Mouse (Mus musculus): ENCODE data around the gene Myo6. TPM values are rescaled to one million over a fixed set of nuclear protein-coding genes. Genes with fewer than 3 reads are reported as not detected.

Myo6 gene
- total RNA-seq, 2 experiments from 2014 or later: 0.51 to 1.3 TPM

DNA sequence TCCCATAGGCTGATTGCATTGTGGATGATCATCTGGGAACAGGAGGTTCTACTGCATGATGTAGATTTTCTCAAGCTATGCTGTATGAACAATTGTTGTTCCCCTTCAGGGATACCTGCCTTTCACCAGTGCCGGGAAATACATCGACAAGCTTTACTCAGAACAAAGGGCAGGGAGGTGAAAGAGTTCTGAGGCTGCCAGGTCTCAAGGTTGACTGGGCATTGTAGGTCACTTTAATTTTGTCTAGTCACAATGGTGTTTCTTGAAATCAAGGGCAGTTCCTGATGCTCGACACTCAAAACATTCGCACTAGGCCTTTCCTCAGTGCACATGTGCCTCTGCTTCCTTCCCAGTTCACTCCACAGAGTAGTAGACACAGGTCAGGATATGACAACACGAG lies 15.9 kb downstream of the Myo6 start:
- no peak for ATAC-seq (ENCODE audit: poor library complexity, severe bottlenecking)

DNA sequence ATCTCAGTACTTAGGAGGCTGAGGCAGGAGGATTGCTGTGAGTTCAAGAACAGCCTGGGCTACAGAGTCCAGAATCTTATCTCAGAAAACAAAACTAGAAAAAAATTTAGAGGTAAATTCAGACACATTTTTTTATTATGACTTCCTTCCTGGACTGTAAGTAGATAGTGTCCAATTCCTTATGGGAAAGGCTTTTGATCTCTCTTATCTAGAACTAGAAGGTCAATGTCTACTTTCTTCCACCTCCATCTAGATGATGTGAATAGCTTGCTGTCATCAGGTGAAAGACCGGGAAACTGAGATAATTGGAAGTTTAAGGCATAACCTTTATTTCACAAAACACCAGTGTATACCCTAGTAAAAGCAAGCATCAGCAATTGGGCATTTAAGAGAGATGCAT lies 16.9 kb downstream of the Myo6 start:
- ATAC-seq (ENCODE audit: poor library complexity, severe bottlenecking): no peak

GRCm38 (mm10) chr9:80184138-80184537 lies 19.3 kb downstream of the Myo6 start:
- ATAC-seq (ENCODE audit: poor library complexity, severe bottlenecking): no peak

DNA sequence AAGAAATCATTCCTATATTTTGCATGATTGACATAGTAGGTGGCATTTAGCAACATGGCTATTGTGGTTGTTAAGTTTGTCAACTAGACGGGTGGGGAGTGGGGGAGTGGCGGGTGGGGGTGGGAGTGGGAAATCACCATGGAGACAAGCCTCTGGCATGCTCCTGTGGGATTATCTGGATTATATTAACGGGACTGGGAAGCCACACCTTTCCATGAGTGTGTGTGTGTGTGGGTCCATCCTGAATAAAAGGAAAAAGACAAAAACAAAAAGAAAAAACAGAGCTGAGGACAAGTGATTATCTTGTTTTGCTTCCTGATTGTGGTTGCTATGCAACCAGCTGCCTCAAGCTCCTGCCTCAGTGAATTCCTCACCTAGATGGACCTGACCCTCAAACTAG lies 20.9 kb downstream of the Myo6 start:
- no peak for ATAC-seq (ENCODE audit: poor library complexity, severe bottlenecking)

GRCm38 (mm10) chr9:80186693-80187092 lies 21.9 kb downstream of the Myo6 start:
- no peak for ATAC-seq (ENCODE audit: poor library complexity, severe bottlenecking)

DNA sequence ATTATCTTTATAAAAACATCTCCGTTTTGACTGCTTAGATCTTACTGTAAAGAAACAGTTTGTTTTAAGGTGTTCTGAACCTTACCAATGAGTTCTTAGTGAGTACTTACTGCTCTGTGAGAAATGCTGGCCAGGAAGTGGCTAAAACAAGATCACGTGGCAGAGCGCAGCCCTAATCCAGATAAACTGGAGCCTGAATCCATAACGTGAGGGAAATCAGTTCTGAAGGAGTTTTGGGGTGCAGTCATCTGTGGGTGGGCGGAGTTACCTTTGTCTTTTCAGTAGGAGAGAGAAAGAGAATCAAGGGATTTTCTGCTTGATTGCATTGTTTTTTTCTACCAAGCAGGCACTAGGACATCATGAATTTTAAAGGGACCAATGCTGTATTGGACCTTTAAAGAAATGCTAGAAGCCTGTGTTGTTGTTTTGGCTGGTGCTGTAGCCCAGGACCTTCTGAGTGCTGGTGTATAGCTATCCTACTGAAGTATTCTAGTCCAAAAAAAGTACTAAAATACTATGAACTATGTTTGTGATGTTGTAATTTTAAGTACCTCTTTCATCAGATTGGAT lies 23.6 kb downstream of the Myo6 start:
- no peak for ATAC-seq (ENCODE audit: poor library complexity, severe bottlenecking)

GRCm38 (mm10) chr9:80191240-80191639 lies 26.4 kb downstream of the Myo6 start:
- ATAC-seq (ENCODE audit: poor library complexity, severe bottlenecking): no peak

DNA sequence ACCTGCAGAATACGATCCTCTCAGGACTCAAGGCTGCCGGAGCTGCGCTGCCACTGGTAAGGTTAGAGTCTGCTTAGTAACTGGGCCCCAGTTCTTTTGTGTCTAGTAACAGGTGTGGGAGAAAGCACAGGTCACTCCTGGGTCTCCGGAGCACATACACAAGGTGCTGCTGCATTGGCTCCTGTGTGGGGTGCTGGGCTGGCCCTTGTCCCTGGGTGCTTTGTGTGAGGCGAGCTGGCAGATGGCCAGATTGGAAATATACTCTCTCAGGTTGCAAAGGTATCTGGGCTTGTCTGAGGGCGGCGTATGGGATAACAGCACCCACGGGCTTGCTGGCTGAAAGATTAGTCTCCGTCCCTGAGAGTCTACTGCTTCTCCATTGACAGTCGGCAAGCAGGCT lies 27.5 kb downstream of the Myo6 start:
- no peak for ATAC-seq (ENCODE audit: poor library complexity, severe bottlenecking)

GRCm38 (mm10) chr9:80194446-80194845 lies 29.6 kb downstream of the Myo6 start:
- no peak for ATAC-seq (ENCODE audit: poor library complexity, severe bottlenecking)

DNA sequence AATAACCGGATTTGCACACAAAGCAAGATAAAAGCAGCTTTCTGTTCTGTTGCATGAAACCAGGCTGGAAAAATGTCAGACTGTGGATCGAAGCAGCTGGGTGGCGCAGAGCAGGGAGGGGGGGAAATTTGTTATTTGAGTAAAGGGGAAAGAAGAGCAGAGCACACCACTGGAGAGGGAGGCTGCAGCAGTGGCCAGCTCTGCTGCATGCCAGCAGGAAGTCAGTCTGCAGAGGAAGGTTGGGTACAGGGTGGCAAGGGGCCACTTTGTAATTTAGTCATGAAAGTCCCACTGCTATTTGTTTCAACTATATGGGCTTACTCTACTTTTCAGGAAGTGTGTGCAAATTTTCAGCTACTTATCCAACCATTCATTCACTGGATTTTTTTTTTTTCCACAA lies 31.3 kb downstream of the Myo6 start:
- ATAC-seq (ENCODE audit: poor library complexity, severe bottlenecking): no peak

GRCm38 (mm10) chr9:80197233-80197632 lies 32.4 kb downstream of the Myo6 start:
- ATAC-seq (ENCODE audit: poor library complexity, severe bottlenecking): no peak

DNA sequence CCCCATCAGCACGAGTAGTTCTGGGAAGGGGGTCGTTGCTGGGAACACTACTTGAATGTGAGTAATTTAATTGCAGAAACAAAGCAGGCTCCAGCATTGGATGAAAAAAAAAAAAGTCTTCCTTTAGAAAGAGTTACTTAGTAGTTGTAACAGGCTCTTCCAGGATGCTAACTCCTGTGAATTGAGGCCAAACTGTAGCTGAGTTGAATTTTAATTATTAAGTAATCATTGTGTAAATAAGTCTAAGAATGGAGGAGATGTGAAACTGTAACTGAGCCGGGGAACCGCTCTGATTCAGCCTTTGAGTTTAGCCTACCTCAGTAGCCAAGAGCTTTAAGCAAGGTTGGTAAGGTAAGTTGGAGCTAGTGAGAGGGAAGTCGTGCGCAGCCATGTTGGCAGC lies 36.0 kb downstream of the Myo6 start:
- ATAC-seq (ENCODE audit: poor library complexity, severe bottlenecking): no peak

- no peak for ATAC-seq (ENCODE audit: poor library complexity, severe bottlenecking)
Observed at GRCm38 (mm10) chr9:80202374-80203060, 37.7 kb downstream of the Myo6 start.

DNA sequence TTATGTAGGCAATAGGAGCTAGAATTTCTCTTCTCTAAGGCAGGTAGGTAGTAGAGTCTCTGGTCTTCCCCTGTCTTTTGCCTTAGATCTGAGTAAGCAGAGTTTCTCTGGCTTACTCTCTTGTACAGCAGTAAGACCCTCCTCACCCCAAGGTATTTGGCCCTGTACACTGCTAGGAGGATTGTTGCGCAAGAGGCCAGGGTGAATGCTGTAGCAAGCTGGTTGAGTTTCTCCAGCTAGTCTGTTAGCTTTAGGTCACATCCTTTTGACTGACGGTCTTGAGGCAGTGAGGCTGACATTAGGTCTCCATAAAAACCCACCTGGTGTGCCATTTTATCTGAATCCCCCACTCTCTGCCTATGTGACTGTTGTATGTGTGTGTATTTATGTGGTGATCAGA lies 43.9 kb downstream of the Myo6 start:
- ATAC-seq (ENCODE audit: poor library complexity, severe bottlenecking): no peak

- ATAC-seq (ENCODE audit: poor library complexity, severe bottlenecking): no peak
Observed at GRCm38 (mm10) chr9:80209459-80209858, 44.6 kb downstream of the Myo6 start.

- ATAC-seq (ENCODE audit: poor library complexity, severe bottlenecking): no peak
Observed at GRCm38 (mm10) chr9:80210096-80210495, 45.3 kb downstream of the Myo6 start.

- no peak for ATAC-seq (ENCODE audit: poor library complexity, severe bottlenecking)
Observed at GRCm38 (mm10) chr9:80213428-80213827, 48.6 kb downstream of the Myo6 start.

- ATAC-seq (ENCODE audit: poor library complexity, severe bottlenecking): no peak
Observed at GRCm38 (mm10) chr9:80215502-80215901, 50.7 kb downstream of the Myo6 start.

DNA sequence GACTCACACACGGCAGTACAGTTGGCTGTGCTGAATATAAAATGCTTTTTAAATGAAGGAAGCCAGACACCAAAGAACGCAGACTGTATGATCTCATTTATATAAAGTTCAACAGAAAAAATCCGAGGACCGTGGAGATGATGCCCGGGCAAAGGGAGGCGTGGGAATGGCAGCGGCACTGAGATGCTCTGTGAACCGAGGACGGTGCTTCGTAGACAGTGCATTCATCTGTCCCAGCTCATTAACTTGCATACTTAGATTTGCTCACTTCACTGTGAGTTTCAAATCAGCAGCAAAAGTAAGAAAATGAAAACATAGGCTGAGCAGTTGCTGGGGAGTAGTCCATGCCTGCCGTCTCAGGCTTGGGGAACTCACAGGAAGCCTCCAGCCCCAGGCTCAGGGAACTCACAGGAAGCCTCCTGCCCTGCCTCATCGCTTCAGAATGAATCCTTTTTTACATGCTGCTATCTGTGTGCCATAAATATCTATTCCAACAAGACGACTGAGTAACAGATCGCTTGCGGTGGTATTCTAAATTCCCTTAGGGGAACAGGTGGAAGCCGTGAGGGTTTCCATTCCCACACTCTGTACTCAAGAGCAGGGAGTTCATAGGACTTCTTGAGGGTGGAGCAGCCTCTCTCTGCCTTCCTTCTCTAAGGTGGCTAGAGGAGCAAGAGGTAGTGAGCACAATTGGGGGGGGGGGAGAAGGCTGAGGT lies 52.1 kb downstream of the Myo6 start:
- no peak for ATAC-seq (ENCODE audit: poor library complexity, severe bottlenecking)

DNA sequence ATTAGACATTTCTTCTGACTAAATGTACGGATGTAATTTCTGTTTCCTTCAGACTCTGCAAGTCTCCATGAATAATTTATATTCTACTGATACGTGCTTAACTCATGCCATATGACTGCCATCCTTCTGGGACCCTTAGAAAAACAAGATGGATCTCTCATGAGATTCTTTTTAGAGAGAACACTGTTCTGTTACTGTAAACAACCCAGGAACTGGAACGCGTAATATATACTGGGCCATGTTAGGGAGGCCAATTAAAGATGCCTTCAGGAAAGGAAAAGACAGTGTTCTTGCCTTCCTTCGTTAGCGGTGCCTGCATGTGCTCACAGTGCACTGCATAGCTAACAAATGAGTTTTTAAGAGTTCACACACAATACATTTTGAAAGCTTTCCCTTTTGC lies 53.9 kb downstream of the Myo6 start:
- ATAC-seq (ENCODE audit: poor library complexity, severe bottlenecking): no peak

DNA sequence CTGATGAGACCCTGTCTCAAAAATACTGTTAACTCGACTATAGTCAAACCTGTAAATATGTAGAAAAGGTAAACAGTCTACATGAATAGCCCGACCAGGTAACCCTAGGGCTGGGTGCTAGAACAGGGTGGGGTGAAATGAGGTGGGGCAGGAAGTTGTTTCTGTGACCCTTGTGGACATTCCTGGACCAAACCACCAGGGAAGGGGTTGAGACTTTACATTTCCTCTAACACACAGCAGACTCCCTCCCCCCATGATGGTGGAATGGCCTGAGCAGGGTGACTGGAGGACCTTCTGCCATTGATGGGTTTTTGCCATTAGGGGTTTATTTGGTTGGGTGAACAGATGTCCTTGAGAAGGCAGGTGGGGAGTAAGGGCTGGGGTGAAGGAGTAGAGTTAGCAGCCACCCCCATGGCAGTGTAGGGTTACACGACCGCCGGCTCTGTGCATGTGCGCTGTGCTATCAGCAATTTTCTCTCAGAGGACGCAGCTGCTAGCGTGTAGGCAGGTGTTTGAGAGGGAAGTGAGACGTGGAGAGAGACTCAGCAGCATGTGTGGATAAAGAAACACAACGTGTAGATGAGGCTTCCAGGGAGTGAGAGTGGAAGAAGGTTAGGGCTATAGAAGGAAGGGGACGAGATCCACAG lies 59.3 kb downstream of the Myo6 start:
- no peak for ATAC-seq (ENCODE audit: poor library complexity, severe bottlenecking)

Measured in megakaryocyte, adult 5-6 weeks (primary cell).